Mouse (Mus musculus) CH12.LX (cell line): ENCODE data around the gene Nebl.

Experiments used
- CTCF ChIP-seq, 2 experiments: IDR thresholded peaks in 1 of 2; conservative IDR thresholded peaks in 1 of 2; 2 replicates each; pipeline ENCODE4 v1.5.1; 2011 to 2012; ENCODE audit warnings: low read depth in 2 of 2, low read length in 2 of 2, improper control_type of control experiment in 1 of 2, inconsistent platforms in 1 of 2, mild to moderate bottlenecking in 1 of 2, moderate library complexity in 1 of 2
- ELF1 ChIP-seq: IDR thresholded peaks from 2 replicates; pipeline ENCODE4 v1.6.1; 2014; ENCODE audit warnings: low read depth, mild to moderate bottlenecking, inconsistent platforms, low read length, improper control_type of control experiment
- EP300 ChIP-seq: IDR thresholded peaks from 2 replicates; pipeline ENCODE4 v1.6.1; 2011; ENCODE audit warnings: low read length, improper control_type of control experiment
- MAX ChIP-seq: IDR thresholded peaks from 2 replicates; pipeline ENCODE4 v1.6.1; 2011; ENCODE audit warnings: low read length, improper control_type of control experiment
- MXI1 ChIP-seq: IDR thresholded peaks from 2 replicates; pipeline ENCODE4 v1.6.1; 2011; ENCODE audit warnings: mild to moderate bottlenecking, low read depth, low read length, improper control_type of control experiment
- POLR2A ChIP-seq: IDR thresholded peaks from 2 replicates; pipeline ENCODE4 v1.6.1; 2011; ENCODE audit warnings: low read depth, mild to moderate bottlenecking, improper control_type of control experiment, low read length
- RCOR1 ChIP-seq: conservative IDR thresholded peaks from 2 replicates; pipeline ENCODE4 v1.6.1; 2012; ENCODE audit warnings: low read depth, mild to moderate bottlenecking, inconsistent platforms, low read length, improper control_type of control experiment
- SIN3A ChIP-seq: IDR thresholded peaks from 2 replicates; pipeline ENCODE4 v1.6.1; 2012; ENCODE audit warnings: low read length, improper control_type of control experiment, inconsistent platforms
- USF1 ChIP-seq: IDR thresholded peaks from 2 replicates; pipeline ENCODE4 v1.6.1; 2014; ENCODE audit warnings: low read depth, mild to moderate bottlenecking, inconsistent platforms, low read length, improper control_type of control experiment
- USF2 ChIP-seq: conservative IDR thresholded peaks from 2 replicates; pipeline ENCODE4 v1.6.1; 2011; ENCODE audit warnings: low read depth, low read length, improper control_type of control experiment
- ZKSCAN1 ChIP-seq: IDR thresholded peaks from 2 replicates; pipeline ENCODE4 v1.6.1; 2012; ENCODE audit warnings: low read depth, inconsistent platforms, low read length, improper control_type of control experiment, borderline replicate concordance
- ZNF384 ChIP-seq: IDR thresholded peaks from 2 replicates; pipeline ENCODE4 v1.6.1; 2012; ENCODE audit warnings: low read depth, low read length, improper control_type of control experiment, inconsistent platforms

DNA sequence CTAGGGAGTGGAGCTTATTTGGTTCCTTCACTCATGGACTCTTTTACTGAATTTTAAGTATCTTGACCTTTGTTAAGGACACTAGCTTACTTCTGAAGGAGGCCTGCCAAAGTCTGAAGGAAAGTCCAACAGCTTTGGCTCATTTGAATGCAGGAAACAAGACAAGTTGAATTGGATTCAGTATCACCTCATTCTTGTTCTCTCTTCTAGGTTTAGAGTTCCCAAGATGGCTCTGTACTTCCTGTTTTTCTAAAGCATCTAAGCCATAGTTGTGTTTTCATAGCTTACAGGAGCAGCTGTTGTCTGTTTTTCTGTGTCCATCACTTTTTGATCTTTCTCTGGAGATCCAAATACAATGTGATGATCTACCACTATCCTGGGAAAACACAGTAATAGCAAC, 429.9 kb downstream of the Nebl start:
- TF ChIP-seq USF2 (no peak), CTCF (conservative IDR thresholded peaks at IDR 0.05 in 1 of 2, IDR thresholded peaks at IDR 0.05 in 1 of 2; ENCODE audit: low read depth in 2 of 2, low read length in 2 of 2) (no peak), EP300 (no peak), MAX (no peak), SIN3A (no peak), POLR2A (no peak), MXI1 (no peak), ZNF384 (no peak), RCOR1 (no peak), USF1 (no peak), ZKSCAN1 (no peak), ELF1 (no peak)
